Mouse (Mus musculus): ENCODE results near the gene Mast3. TPM values are rescaled to one million over a fixed set of nuclear protein-coding genes. Genes with fewer than 3 reads are reported as not detected.
"Not testable (repeated sequence)": the region's sequence is repeated elsewhere in the genome, so short reads cannot be mapped to it uniquely, and the experiment has no call there.

The Mast3 gene
- polyA plus RNA-seq, 1 experiment: 31.7 TPM

DNA sequence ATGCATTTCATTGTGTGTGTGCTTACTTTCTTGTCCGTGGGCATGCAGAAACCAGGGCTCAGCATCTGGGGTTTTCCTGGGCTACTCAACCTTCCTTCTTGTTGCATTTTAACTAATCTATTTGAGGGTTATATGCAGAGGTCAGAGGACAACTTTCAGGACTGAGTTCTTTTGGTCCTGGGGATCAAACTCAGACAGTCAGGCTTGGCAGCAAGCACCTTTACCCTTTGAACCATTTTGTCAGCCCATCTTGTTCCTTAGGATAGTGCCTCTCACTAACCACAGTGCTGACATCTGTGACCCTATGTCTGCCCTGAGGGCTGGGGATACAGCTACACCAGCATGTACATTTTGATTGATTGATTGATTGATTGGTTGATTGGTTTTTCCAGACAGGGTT is 22.9 kb upstream of the Mast3 start:
- TF ChIP-seq MAX (IDR thresholded peaks at IDR 0.05; ENCODE audit: low read depth) (no peak), REST (IDR thresholded peaks at IDR 0.05; ENCODE audit: insufficient read depth, insufficient read length) (no peak), TCF3 (IDR thresholded peaks at IDR 0.05; ENCODE audit: insufficient read length, low read depth) (no peak), SRF (IDR thresholded peaks at IDR 0.05; ENCODE audit: control insufficient read depth, insufficient read length, low read depth) (no peak), MYOD1 (IDR thresholded peaks at IDR 0.05; ENCODE audit: control insufficient read depth in 1 of 3, insufficient read length in 2 of 3, low read depth in 2 of 3) (no peak), POLR2A (IDR thresholded peaks at IDR 0.05; ENCODE audit: insufficient read length, low read depth) (no peak), POLR2AphosphoS2 (IDR thresholded peaks at IDR 0.05; ENCODE audit: insufficient read length, low read depth) (no peak), TCF12 (IDR thresholded peaks at IDR 0.05; ENCODE audit: insufficient read depth, poor library complexity, severe bottlenecking) (no peak)
- H3K4me2 ChIP-seq (ENCODE audit: low read depth): no peak overlapping the region
- H3K4me3 ChIP-seq: no peak overlapping the region
- no peak overlapping the region for H3ac ChIP-seq (ENCODE audit: control insufficient read depth, insufficient read length)
- H3K79me2 ChIP-seq (ENCODE audit: control insufficient read depth, insufficient read depth): no peaks in the 10 kb centered on the region
- H3K36me3 ChIP-seq (ENCODE audit: control insufficient read depth, insufficient read depth): no peaks in the 10 kb centered on the region
- no peaks in the 10 kb centered on the region for H3K27me3 ChIP-seq (ENCODE audit: control insufficient read depth, insufficient read depth, insufficient read length)

DNA sequence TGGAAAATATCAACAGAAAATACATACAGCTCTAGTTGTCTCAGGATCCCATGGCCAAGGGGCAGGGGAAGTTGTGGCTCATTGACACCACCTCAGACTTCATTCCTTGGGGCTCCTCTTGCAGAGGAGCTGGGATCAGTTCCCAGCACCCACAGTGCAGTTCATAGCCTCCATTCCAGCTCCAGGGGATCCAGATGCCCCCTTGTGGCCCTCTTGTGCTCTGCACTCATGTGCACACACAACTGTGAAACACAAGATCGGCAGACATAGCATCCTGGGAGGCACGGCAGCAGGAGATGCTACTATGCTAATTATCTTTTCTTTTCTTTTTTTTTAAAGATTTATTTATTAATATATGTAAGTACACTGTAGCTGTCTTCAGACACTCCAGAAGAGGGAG is 22.2 kb upstream of the Mast3 start:
- TF ChIP-seq POLR2A (IDR thresholded peaks at IDR 0.05; ENCODE audit: insufficient read length, low read depth) (no peak), CEBPB (IDR thresholded peaks at IDR 0.05; ENCODE audit: insufficient read depth, poor library complexity, severe bottlenecking) (no peak), MAX (IDR thresholded peaks at IDR 0.05; ENCODE audit: low read depth) (no peak), POLR2AphosphoS2 (IDR thresholded peaks at IDR 0.05; ENCODE audit: insufficient read length, low read depth) (no peak), REST (IDR thresholded peaks at IDR 0.05; ENCODE audit: insufficient read depth, insufficient read length) (no peak), MYOD1 (IDR thresholded peaks at IDR 0.05; ENCODE audit: control insufficient read depth in 1 of 3, insufficient read length in 2 of 3, low read depth in 2 of 3) (no peak), SRF (IDR thresholded peaks at IDR 0.05; ENCODE audit: control insufficient read depth, insufficient read length, low read depth) (no peak), E2F4 (IDR thresholded peaks at IDR 0.05; ENCODE audit: insufficient read depth) (no peak), USF1 (IDR thresholded peaks at IDR 0.05; ENCODE audit: low read depth) (no peak), MYOG (IDR thresholded peaks at IDR 0.05; ENCODE audit: control insufficient read depth in 1 of 3, insufficient read depth in 1 of 3, insufficient read length in 2 of 3, low read depth in 2 of 3) (no peak), TCF12 (IDR thresholded peaks at IDR 0.05; ENCODE audit: insufficient read depth, poor library complexity, severe bottlenecking) (no peak), TCF3 (IDR thresholded peaks at IDR 0.05; ENCODE audit: insufficient read length, low read depth) (no peak)
- Histone ChIP-seq H3K36me3 (ENCODE audit: control insufficient read depth, insufficient read depth) (no peaks in the 10 kb centered on the region), H3K27me3 (ENCODE audit: control insufficient read depth, insufficient read depth, insufficient read length) (no peaks in the 10 kb centered on the region)

DNA sequence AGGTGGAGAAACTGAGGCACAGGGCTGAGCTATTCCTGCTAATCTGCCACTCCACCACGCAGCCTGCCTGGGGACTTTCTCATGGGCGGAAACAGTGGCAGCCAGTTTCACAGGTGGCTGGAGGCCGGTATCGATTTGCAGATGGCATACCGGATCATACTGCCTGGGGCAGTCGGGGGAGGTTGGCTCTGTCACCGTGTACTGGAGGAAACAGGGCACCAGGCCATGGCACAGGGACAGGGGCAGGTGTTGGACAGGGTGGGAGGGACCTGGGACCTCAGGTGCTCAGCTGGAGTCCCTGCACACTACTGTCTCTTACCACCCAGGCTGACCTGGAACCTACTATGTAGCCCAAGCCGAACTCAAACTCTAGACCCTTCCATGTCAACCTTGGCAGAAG is 21.0 kb upstream of the Mast3 start:
- H3K79me2 ChIP-seq (ENCODE audit: control insufficient read depth, insufficient read depth): no peaks in the 10 kb centered on the region
- no peaks in the 10 kb centered on the region for H3K27me3 ChIP-seq (ENCODE audit: control insufficient read depth, insufficient read depth, insufficient read length)
- H3K36me3 ChIP-seq (ENCODE audit: control insufficient read depth, insufficient read depth): no peaks in the 10 kb centered on the region
- no peak overlapping the region for H3K4me2 ChIP-seq (ENCODE audit: low read depth)
- no peak overlapping the region for H3K4me3 ChIP-seq
- no peak overlapping the region for H3ac ChIP-seq (ENCODE audit: control insufficient read depth, insufficient read length)
- TF ChIP-seq POLR2A (IDR thresholded peaks at IDR 0.05; ENCODE audit: insufficient read length, low read depth): no peak
- TF ChIP-seq MAX (IDR thresholded peaks at IDR 0.05; ENCODE audit: low read depth): no peak

More for the DNA sequence above, 22.2 kb upstream of the Mast3 start:
- Histone ChIP-seq H3ac (ENCODE audit: control insufficient read depth, insufficient read length) (no peak overlapping the region), H3K4me3 (no peak overlapping the region), H3K4me2 (ENCODE audit: low read depth) (no peak overlapping the region), H3K79me2 (ENCODE audit: control insufficient read depth, insufficient read depth) (no peaks in the 10 kb centered on the region)

DNA sequence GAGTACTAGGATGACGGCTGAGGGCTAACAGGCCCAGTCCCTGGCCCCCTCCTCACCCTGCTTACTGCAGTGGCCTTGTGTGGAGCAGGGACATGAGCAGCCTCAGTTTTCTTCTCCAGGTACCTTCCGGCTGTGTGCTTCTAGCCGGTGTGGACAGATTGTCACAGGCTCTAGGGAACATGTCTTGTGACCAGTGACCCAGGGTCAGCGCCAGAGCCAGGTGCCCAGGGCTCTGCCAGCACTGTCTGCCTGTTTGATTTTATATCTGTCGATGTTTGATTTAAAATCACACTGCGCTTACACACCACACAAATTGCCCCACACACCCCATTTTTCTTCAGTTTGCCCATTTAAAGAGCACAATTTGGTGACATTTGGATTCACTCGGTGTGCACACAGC is 18.9 kb upstream of the Mast3 start:
- Histone ChIP-seq H3K27me3 (ENCODE audit: control insufficient read depth, insufficient read depth, insufficient read length) (no peaks in the 10 kb centered on the region), H3K36me3 (ENCODE audit: control insufficient read depth, insufficient read depth) (no peaks in the 10 kb centered on the region), H3K4me3 (no peak overlapping the region), H3K4me2 (ENCODE audit: low read depth) (no peak overlapping the region), H3ac (ENCODE audit: control insufficient read depth, insufficient read length) (no peak overlapping the region), H3K79me2 (ENCODE audit: control insufficient read depth, insufficient read depth) (no peaks in the 10 kb centered on the region)
- TF ChIP-seq SRF (IDR thresholded peaks at IDR 0.05; ENCODE audit: control insufficient read depth, insufficient read length, low read depth) (no peak), TCF3 (IDR thresholded peaks at IDR 0.05; ENCODE audit: insufficient read length, low read depth) (no peak), CEBPB (IDR thresholded peaks at IDR 0.05; ENCODE audit: insufficient read depth, poor library complexity, severe bottlenecking) (no peak), TCF12 (IDR thresholded peaks at IDR 0.05; ENCODE audit: insufficient read depth, poor library complexity, severe bottlenecking) (no peak), USF1 (IDR thresholded peaks at IDR 0.05; ENCODE audit: low read depth) (no peak), E2F4 (IDR thresholded peaks at IDR 0.05; ENCODE audit: insufficient read depth) (no peak), MYOG (IDR thresholded peaks at IDR 0.05; ENCODE audit: control insufficient read depth in 1 of 3, insufficient read depth in 1 of 3, insufficient read length in 2 of 3, low read depth in 2 of 3) (no peak), MAX (IDR thresholded peaks at IDR 0.05; ENCODE audit: low read depth) (no peak), REST (IDR thresholded peaks at IDR 0.05; ENCODE audit: insufficient read depth, insufficient read length) (no peak), MYOD1 (IDR thresholded peaks at IDR 0.05; ENCODE audit: control insufficient read depth in 1 of 3, insufficient read length in 2 of 3, low read depth in 2 of 3) (no peak), POLR2AphosphoS2 (IDR thresholded peaks at IDR 0.05; ENCODE audit: insufficient read length, low read depth) (no peak), POLR2A (IDR thresholded peaks at IDR 0.05; ENCODE audit: insufficient read length, low read depth) (no peak)

DNA sequence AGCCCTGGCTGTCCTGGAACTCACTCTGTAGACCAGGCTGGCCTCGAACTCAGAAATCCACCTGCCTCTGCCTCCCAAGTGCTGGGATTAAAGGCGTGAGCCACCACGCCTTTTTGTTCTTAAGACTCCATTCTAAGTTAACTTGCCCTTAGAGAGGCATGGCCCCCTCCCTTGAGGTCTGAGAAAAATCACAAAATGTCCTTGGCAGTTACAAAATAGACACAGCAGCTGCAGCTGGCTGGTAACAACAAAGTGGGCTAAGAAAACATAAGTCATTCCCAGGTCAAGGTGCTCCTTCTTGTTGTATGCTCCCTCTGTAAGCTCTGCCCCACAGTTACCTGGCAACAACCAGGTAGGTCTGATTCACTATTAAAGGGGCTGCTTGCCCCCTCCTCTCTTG is 17.7 kb upstream of the Mast3 start:
- H3ac ChIP-seq (ENCODE audit: control insufficient read depth, insufficient read length); H3K79me2 ChIP-seq (ENCODE audit: control insufficient read depth, insufficient read depth); H3K4me2 ChIP-seq (ENCODE audit: low read depth); H3K27me3 ChIP-seq (ENCODE audit: control insufficient read depth, insufficient read depth, insufficient read length); H3K4me3 ChIP-seq; H3K36me3 ChIP-seq (ENCODE audit: control insufficient read depth, insufficient read depth): not testable (repeated sequence)

Data from myocyte (in vitro differentiated cells).